Mouse (Mus musculus) activated CD4-positive, CD25-positive, alpha-beta regulatory T cell, adult 4 months (primary cell): Measurements from ENCODE around the gene Fam57b. TPM values are rescaled to one million over a fixed set of nuclear protein-coding genes. Genes with fewer than 3 reads are reported as not detected.

Source experiments
- ATAC-seq: one replicate; pipeline ENCODE4 v1.8.0; 2017
- polyA plus RNA-seq, 2 experiments: library from polyadenylated mRNA; unstranded; fragments of 100-300 nt; shearing (Covaris generic); gene quantifications; one replicate each; pipeline ENCODE4 v1.2.1; 2017

Gene Fam57b
- polyA plus RNA-seq, 2 experiments from 2014 or later, result not detected

DNA sequence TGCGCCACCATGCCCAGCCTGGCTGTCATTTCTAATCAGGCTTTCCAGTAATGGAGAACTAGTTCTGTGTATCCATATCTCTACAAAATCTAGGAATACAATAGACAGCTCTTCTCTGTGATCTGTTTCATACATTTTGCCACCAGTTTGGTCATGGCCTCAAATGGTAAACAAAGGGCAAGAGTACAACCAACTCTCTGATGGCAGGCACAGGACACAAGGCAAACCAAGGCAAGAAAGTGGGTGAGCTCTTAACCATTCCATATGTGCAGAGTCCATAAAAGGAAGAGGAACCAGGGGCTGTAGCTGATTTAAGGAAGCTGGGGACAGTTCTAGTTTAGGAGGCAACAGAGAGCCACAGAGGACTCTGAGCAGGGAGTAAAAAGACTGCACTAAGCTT is 79.8 kb downstream of the Fam57b start:
- ATAC-seq, result no peak

Other genes starting within 250 kb of the Fam57b start
- 100 to 1,000 TPM; 207 to 260 TPM for gene Eif3c, start 231.3 kb upstream of the Fam57b start, polyA plus RNA-seq
- gene Apobr, start 212.7 kb upstream of the Fam57b start, polyA plus RNA-seq, result under 1 TPM; 0.80 to 0.98 TPM
- gene Cln3, start 211.9 kb upstream of the Fam57b start, polyA plus RNA-seq, result 10 to 100 TPM; 42.7 to 46.2 TPM
- gene Il27, start 202.7 kb upstream of the Fam57b start, polyA plus RNA-seq, result not detected
- gene Nupr1, start 166.8 kb upstream of the Fam57b start, polyA plus RNA-seq, result under 1 TPM in 1 of 2 experiments, not detected in 1; 0.54 TPM
- 100 to 1,000 TPM in 1 of 2 experiments, 10 to 100 TPM in 1; 73.9 to 103 TPM for gene Sgf29, start 148.4 kb upstream of the Fam57b start, polyA plus RNA-seq
- under 1 TPM in 1 of 2 experiments, not detected in 1; 0.42 TPM for gene Sult1a1, start 121.2 kb upstream of the Fam57b start, polyA plus RNA-seq
- 100 to 1,000 TPM in 1 of 2 experiments, 10 to 100 TPM in 1; 90.0 to 201 TPM for gene Bola2, start 102.3 kb upstream of the Fam57b start, polyA plus RNA-seq
- 10 to 100 TPM in 1 of 2 experiments, 1 to 10 TPM in 1; 9.7 to 10.0 TPM for gene Slx1b, start 101.9 kb upstream of the Fam57b start, polyA plus RNA-seq
- gene Coro1a, start 89.9 kb upstream of the Fam57b start, polyA plus RNA-seq, result 1,000 to 10,000 TPM; 2,153 to 2,681 TPM
- gene Mapk3, start 38.1 kb upstream of the Fam57b start, polyA plus RNA-seq, result 10 to 100 TPM; 12.7 to 22.3 TPM
- gene Gdpd3, start 31.3 kb upstream of the Fam57b start, polyA plus RNA-seq, result 100 to 1,000 TPM; 144 to 253 TPM
- gene Ypel3, start 20.7 kb upstream of the Fam57b start, polyA plus RNA-seq, result 100 to 1,000 TPM; 101 to 105 TPM
- gene Tbx6, start 16.2 kb upstream of the Fam57b start, polyA plus RNA-seq, result 1 to 10 TPM; 2.7 to 2.8 TPM
- gene Ppp4c, start 5.2 kb upstream of the Fam57b start, polyA plus RNA-seq, result 100 to 1,000 TPM; 133 to 149 TPM
- not detected for gene 4930451I11Rik, start 34.0 kb downstream of the Fam57b start, polyA plus RNA-seq
- not detected for gene Doc2a, start 49.7 kb downstream of the Fam57b start, polyA plus RNA-seq
- 10 to 100 TPM; 10.5 to 18.4 TPM for gene Hirip3, start 64.3 kb downstream of the Fam57b start, polyA plus RNA-seq
- gene Ino80e, start 64.7 kb downstream of the Fam57b start, polyA plus RNA-seq, result 10 to 100 TPM; 54.8 to 82.2 TPM
- 10 to 100 TPM; 16.8 to 19.5 TPM for gene Taok2, start 87.0 kb downstream of the Fam57b start, polyA plus RNA-seq
- 10 to 100 TPM; 43.7 to 56.1 TPM for gene Tmem219, start 125.2 kb downstream of the Fam57b start, polyA plus RNA-seq
- 1 to 10 TPM; 7.7 to 8.4 TPM for gene Kctd13, start 131.2 kb downstream of the Fam57b start, polyA plus RNA-seq
- under 1 TPM in 1 of 2 experiments, not detected in 1; 0.46 TPM for gene Asphd1, start 151.9 kb downstream of the Fam57b start, polyA plus RNA-seq
- under 1 TPM; 0.17 to 0.58 TPM for gene Sez6l2, start 152.9 kb downstream of the Fam57b start, polyA plus RNA-seq
- gene Cdipt, start 178.2 kb downstream of the Fam57b start, polyA plus RNA-seq, result 100 to 1,000 TPM; 119 to 136 TPM
- gene Cdiptos, start 178.4 kb downstream of the Fam57b start, polyA plus RNA-seq, result 1 to 10 TPM in 1 of 2 experiments, under 1 TPM in 1; 0.37 to 1.5 TPM
- 10 to 100 TPM; 12.5 to 18.3 TPM for gene Mvp, start 217.0 kb downstream of the Fam57b start, polyA plus RNA-seq
- gene Pagr1b, start 218.8 kb downstream of the Fam57b start, polyA plus RNA-seq, result not detected
- 10 to 100 TPM; 39.6 to 56.7 TPM for gene Pagr1a, start 219.7 kb downstream of the Fam57b start, polyA plus RNA-seq
- 10 to 100 TPM; 26.4 to 31.8 TPM for gene Gm42742, start 223.4 kb downstream of the Fam57b start, polyA plus RNA-seq
- 1 to 10 TPM in 1 of 2 experiments, not detected in 1; 2.1 TPM for gene Prrt2, start 223.5 kb downstream of the Fam57b start, polyA plus RNA-seq
- gene Maz, start 229.4 kb downstream of the Fam57b start, polyA plus RNA-seq, result 10 to 100 TPM; 19.0 to 19.1 TPM
- 10 to 100 TPM; 38.7 to 48.2 TPM for gene Kif22, start 244.8 kb downstream of the Fam57b start, polyA plus RNA-seq